Mouse (Mus musculus) embryonic stem cell, embryonic (primary cell): Measurements from ENCODE around the gene Dzank1.

ENCODE experiments used
- CTCF ChIA-PET, 4 experiments: fragments of 300-600 bp in 2 of 4; fragments of 350-600 bp in 2 of 4; sonication (Branson Sonifier 250); formaldehyde crosslinking; loops; one replicate each; lab custom pipeline; 2022; ENCODE audit warnings: inconsistent platforms in 2 of 4; lab: Charles Lee
- POLR2A ChIA-PET, 4 experiments: fragments of 300-600 bp in 2 of 4; fragments of 350-600 bp in 2 of 4; sonication (Branson Sonifier 250); formaldehyde crosslinking; loops; one replicate each; lab custom pipeline; 2022; ENCODE audit warnings: antibody characterized with exemption in 4 of 4, inconsistent platforms in 1 of 4; lab: Charles Lee

Gene Dzank1

GRCm38 (mm10) chr2:144502134-144502533, 25.1 kb downstream of the Dzank1 start:
- ChIA-PET POLR2A (interaction anchor here in 1 of 4 experiments (1.2 kb wide), 1 partner anchor 25 kb away, joined by 4 read pairs; the partner anchor contains the start of genes Dzank1 and Polr3f), CTCF (interaction anchor here in 1 of 4 experiments (1.1 kb wide), 1 partner anchor 25 kb away, joined by 3 read pairs; the partner anchor contains the start of gene Dzank1)

GRCm38 (mm10) chr2:144489342-144489741, 37.9 kb downstream of the Dzank1 start:
- POLR2A ChIA-PET = no interaction called here

GRCm38 (mm10) chr2:144487476-144487875, 39.7 kb downstream of the Dzank1 start:
- CTCF ChIA-PET = no interaction called here
- POLR2A ChIA-PET = no interaction called here

More at GRCm38 (mm10) chr2:144489342-144489741, 37.9 kb downstream of the Dzank1 start:
- CTCF ChIA-PET = no interaction called here

- POLR2A ChIA-PET = no interaction called here
- CTCF ChIA-PET = interaction anchor here in 1 of 4 experiments (0.6 kb wide), 1 partner anchor 54 kb away, joined by 3 read pairs; no protein-coding TSS in a partner anchor
Measured at GRCm38 (mm10) chr2:144485439-144485838, 41.8 kb downstream of the Dzank1 start.

GRCm38 (mm10) chr2:144484084-144484483, 43.1 kb downstream of the Dzank1 start:
- ChIA-PET CTCF (no interaction called here), POLR2A (no interaction called here)

- CTCF ChIA-PET = no interaction called here
- POLR2A ChIA-PET = interaction anchor here in 2 of 4 experiments (0.6 to 1.5 kb wide), 4 partner anchors 21 to 771 kb away, joined by 3 read pairs; no protein-coding TSS in a partner anchor
Measured at GRCm38 (mm10) chr2:144479421-144479820, 47.8 kb downstream of the Dzank1 start.

GRCm38 (mm10) chr2:144467203-144467602, 60.0 kb downstream of the Dzank1 start:
- ChIA-PET POLR2A (interaction anchor here in 1 of 4 experiments (0.7 kb wide), 1 partner anchor 23 kb away, joined by 4 read pairs; no protein-coding TSS in a partner anchor), CTCF (interaction anchor here in 1 of 4 experiments (0.7 to 0.8 kb wide), 2 partner anchors 9 to 42 kb away, joined by 3 to 4 read pairs; no protein-coding TSS in a partner anchor)

- ChIA-PET POLR2A (no interaction called here), CTCF (interaction anchor here in 1 of 4 experiments (0.8 kb wide), 1 partner anchor 7 kb away, joined by 4 read pairs; no protein-coding TSS in a partner anchor)
Measured at GRCm38 (mm10) chr2:144465876-144466575, 61.2 kb downstream of the Dzank1 start.

- CTCF ChIA-PET = no interaction called here
- POLR2A ChIA-PET = no interaction called here
Measured at GRCm38 (mm10) chr2:144464799-144465760, 62.1 kb downstream of the Dzank1 start.

GRCm38 (mm10) chr2:144464182-144464581, 63.0 kb downstream of the Dzank1 start:
- POLR2A ChIA-PET = no interaction called here
- CTCF ChIA-PET = interaction anchor here in 1 of 4 experiments (1.7 kb wide), 1 partner anchor 48 kb away, joined by 4 read pairs; no protein-coding TSS in a partner anchor

GRCm38 (mm10) chr2:144458975-144459754, 68.0 kb downstream of the Dzank1 start:
- ChIA-PET CTCF (interaction anchor here (0.5 to 1.5 kb wide), 9 partner anchors 8 to 985 kb away, joined by 3 to 7 read pairs (median 4); no protein-coding TSS in a partner anchor), POLR2A (interaction anchor here in 3 of 4 experiments (0.5 to 2.2 kb wide), 44 partner anchors 12 to 722 kb away, joined by 3 to 11 read pairs (median 4); partner anchors contain the start of genes Dstn (in 2 of the 3), Dzank1 (in 2 of the 3), Mgme1 (in 2 of the 3) and Ovol2 (in 2 of the 3))

GRCm38 (mm10) chr2:144458355-144458754, 68.9 kb downstream of the Dzank1 start:
- POLR2A ChIA-PET = interaction anchor here in 3 of 4 experiments (0.5 to 2.2 kb wide), 39 partner anchors 12 to 721 kb away, joined by 3 to 11 read pairs (median 5); partner anchors contain the start of genes Dstn (in 2 of the 3), Dzank1 (in 2 of the 3), Mgme1 (in 2 of the 3) and Ovol2 (in 2 of the 3)
- CTCF ChIA-PET = interaction anchor here in 3 of 4 experiments (0.7 to 1.5 kb wide), 6 partner anchors 8 to 120 kb away, joined by 3 to 7 read pairs (median 4); no protein-coding TSS in a partner anchor

GRCm38 (mm10) chr2:144452364-144453008, 74.7 kb downstream of the Dzank1 start:
- POLR2A ChIA-PET = interaction anchor here in 1 of 4 experiments (0.6 to 1.5 kb wide), 3 partner anchors 10 to 187 kb away, joined by 3 to 4 read pairs (median 3); no protein-coding TSS in a partner anchor
- CTCF ChIA-PET = interaction anchor here (0.6 to 1.7 kb wide), 16 partner anchors 9 to 471 kb away, joined by 3 to 7 read pairs (median 3); no protein-coding TSS in a partner anchor

GRCm38 (mm10) chr2:144450378-144450777, 76.8 kb downstream of the Dzank1 start:
- CTCF ChIA-PET = interaction anchor here in 3 of 4 experiments (0.8 to 1.2 kb wide), 3 partner anchors 8 to 102 kb away, joined by 3 read pairs; no protein-coding TSS in a partner anchor
- POLR2A ChIA-PET = interaction anchor here in 1 of 4 experiments (1.1 kb wide), 1 partner anchor 88 kb away, joined by 3 read pairs; no protein-coding TSS in a partner anchor

GRCm38 (mm10) chr2:144446360-144446999, 80.7 kb downstream of the Dzank1 start:
- CTCF ChIA-PET = interaction anchor here in 2 of 4 experiments (0.6 to 2.1 kb wide), 3 partner anchors 8 to 611 kb away, joined by 3 to 6 read pairs (median 3); no protein-coding TSS in a partner anchor
- POLR2A ChIA-PET = interaction anchor here in 1 of 4 experiments (0.6 to 1.6 kb wide), 3 partner anchors 12 to 78 kb away, joined by 3 to 5 read pairs (median 3); partner anchors contain the start of genes Kat14 and Pet117
